Mouse (Mus musculus) adrenal gland, adult 8-10 months (tissue): ENCODE measurements around the gene Sgce. TPM values are rescaled to one million over a fixed set of nuclear protein-coding genes. Genes with fewer than 3 reads are reported as not detected.
A peak's percentile ranks its signal among the peaks of the same experiment; 100 is the strongest.
"Not testable (repeated sequence)": the region's sequence is repeated elsewhere in the genome, so short reads cannot be mapped to it uniquely, and the experiment has no call there.

Experiments used
- DNase-seq: peaks from one replicate; pipeline ENCODE4 v3.0.0; 2022
- total RNA-seq, 4 experiments: library from RNA; stranded (reverse); gene quantifications; 2 replicates each; pipeline ENCODE4 v1.2.4; 2022

The Sgce gene
- total RNA-seq, 4 experiments from 2014 or later: 67.4 to 94.6 (median 82.5) TPM

GRCm38 (mm10) chr6:4722739-4723138 lies 24.3 kb downstream of the Sgce start:
- DNase-seq: no peak

- no peak for DNase-seq
Observed at GRCm38 (mm10) chr6:4722142-4722541, 24.9 kb downstream of the Sgce start.

DNA sequence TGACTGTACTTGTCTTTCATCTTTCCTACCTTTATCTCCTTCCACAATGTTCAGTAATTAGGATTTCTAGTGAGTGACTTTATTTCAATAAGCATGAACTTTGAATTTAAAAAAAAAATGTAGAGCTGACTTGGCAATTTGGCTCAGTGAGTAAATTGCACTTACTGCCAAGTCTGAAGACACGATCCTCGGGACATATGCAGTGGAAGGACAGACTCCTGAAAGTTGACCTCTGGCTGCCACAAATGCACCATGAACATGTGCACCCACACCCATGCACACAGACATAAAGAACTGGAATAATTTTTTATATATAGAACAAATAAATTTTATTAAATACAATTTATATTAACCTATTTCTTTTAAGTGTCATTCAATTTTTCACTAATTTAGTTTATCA lies 29.7 kb downstream of the Sgce start:
- DNase-seq: no peak

DNA sequence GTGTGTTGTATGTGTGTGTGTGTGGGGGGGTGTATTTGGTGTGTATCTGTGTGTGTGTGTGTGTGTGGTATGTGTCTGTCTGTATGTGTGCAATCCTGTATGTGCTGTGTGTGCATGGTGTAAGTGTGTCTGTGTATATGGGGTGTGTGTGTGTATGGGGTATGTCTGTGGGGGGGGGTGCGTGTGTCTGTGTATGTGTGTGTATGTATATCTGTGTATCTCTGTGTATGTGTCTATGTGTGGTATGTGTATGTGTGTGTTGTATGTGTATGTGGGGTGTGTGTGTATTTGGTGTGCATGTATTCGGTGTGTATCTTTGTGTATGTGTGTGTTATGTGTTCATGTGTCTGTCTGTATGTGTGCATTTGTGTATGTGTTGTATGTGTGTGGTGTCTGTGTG lies 30.8 kb downstream of the Sgce start:
- DNase-seq: no peak

- DNase-seq: peak; percentile 66
Observed at GRCm38 (mm10) chr6:4708971-4709370, 38.0 kb downstream of the Sgce start.

DNA sequence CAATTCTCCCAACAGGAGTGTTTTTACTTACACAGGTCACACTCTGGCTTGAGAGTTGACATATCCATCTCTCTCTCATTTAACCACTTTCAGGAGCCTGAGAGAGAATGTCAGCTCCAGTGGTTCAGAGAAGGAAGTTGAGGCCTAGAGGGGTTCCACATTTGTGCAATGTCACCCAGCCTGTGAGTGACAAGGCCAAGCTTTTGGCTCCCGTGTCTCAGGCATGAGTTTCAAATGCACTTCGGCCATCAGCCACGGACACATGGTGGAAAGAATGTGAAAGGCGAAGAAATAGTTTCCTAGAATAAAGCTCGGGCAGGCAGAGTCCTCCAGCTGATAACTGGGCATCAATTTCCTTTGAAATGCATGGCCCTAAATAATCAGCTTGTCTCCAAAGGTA lies 40.6 kb downstream of the Sgce start:
- no peak for DNase-seq

DNA sequence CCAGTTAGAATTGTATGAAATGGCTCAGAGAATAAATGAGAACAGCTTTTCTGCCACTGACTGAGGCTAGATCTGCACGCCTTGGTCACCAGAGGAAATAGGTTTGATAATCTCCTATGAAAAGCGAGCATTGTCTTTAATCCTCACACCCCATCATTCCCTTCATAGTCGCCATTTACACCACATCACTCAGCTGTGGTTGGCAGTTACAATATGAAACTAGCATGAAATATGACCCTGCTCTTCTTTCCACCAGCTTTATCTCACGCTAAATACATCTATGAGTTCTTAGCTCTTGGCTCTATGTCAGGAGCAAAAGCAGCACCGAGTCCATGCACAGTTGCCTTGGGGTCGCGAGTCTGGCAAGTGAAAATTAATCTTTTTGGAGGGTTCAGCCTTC lies 43.1 kb downstream of the Sgce start:
- no peak for DNase-seq

- no peak for DNase-seq
Observed at GRCm38 (mm10) chr6:4701641-4702040, 45.4 kb downstream of the Sgce start.

GRCm38 (mm10) chr6:4695778-4696177 lies 51.2 kb downstream of the Sgce start:
- no peak for DNase-seq

DNA sequence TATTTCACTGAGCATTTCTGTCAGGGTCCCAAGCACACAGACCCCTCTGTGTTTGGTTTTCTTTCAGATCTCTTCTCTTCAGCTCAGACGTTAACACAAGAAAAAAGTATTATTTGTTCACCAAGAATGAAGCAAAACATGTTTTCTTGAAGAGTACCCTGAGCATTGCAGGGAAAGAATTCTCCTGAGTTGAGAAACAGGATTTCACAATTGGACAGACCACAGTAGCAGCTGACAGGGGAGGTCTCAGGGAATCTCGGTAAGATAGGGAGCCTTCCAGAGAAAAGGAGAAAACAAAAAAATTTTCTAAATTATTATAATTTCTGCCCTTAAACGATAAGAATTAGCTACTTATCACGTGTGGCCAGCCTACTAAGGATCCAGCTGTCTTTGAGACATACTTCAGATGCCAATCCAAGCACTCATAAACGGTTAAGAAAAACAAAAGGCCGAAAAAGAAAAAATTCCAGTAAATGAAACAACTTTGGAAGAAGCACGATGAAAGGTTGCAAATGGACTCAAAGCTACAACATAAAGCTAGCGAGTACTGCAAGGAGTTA lies 52.3 kb downstream of the Sgce start:
- DNase-seq: no peak

DNA sequence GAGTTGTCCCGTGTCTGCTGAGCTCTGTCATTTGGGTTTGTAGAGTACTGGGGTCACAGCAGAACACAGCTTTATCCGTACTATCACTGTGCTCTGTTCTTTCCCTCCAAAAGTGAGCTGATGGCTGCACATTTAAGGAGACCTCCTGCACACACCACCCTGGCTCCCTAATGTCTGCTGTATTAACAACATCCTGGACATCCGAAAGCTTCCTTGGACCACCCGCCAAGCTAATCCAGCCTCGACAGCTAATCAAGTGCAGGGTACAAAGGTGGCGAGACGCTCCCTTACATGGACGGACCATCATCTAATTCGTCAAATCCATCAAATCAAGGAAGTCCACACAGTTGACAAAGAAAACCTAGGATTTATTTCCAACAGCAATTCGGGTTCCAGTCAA lies 53.5 kb downstream of the Sgce start:
- no peak for DNase-seq

GRCm38 (mm10) chr6:4690438-4690837 lies 56.6 kb downstream of the Sgce start:
- DNase-seq: no peak

DNA sequence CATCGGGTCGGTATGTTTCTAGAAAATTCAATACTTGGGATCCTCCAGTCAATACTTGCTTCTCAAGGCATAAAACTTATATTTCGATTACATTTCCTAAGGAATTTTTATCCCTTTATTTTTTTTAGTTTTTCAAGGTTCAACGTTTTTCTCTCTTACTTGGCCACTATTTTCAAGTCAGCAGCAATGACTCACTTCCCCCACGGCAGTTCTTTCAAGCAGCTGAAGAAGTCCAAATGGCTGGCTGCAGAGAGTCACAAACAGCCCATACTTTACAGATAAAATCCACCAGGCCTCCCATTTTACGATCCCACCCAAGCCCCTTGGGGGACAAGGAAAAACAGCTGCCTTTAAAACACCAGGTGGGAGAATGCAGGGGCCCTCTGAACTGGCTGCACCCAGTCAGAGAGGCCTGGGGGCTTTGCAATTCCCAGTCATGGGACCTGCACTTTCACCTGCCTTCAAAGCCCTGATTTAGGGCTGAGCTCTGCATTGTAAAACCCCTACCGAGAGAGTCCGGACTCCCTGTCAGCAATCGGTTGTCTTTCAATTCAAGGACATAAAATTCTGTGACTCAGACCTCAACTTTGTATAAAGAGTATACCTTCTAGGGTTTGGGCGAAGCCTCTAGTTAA lies 62.2 kb downstream of the Sgce start:
- peak; percentile 25 for DNase-seq

DNA sequence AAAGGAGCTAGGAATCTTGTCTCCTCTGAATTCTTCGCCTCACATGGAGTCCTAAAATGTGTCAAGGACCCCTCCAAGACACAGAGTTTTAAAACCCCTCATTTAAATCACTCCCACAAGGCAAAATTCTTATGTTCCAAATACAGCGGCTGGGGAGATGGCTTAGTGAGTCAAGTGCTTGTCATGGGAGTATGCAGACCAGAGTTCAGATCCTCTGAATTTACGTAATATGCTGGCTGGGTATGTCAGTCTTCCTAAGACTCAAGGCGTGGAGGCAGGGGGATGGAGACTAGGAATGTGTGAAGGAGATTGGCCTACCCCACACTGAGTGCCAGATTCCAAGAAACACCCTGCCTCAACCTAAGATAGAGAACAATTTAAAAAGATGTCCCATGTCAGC lies 66.4 kb downstream of the Sgce start:
- DNase-seq: no peak

DNA sequence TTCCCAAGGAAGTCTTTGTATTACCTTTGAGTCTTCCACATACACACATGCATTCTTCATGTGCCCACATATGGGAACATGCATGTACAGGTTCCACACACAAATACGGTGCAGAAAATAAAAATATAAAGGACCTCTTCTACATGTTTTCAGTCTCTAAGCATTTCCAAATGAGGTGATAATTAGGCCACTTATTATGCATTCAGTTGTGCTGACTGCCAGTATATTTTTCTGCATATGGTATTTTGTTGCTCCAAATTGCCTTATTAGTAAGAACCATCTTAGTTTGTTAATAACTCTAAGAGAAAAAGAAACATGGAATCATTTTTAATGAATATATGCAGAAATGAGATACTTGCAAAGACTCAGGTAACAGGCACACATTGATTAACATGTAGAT lies 67.0 kb downstream of the Sgce start:
- DNase-seq: no peak

DNA sequence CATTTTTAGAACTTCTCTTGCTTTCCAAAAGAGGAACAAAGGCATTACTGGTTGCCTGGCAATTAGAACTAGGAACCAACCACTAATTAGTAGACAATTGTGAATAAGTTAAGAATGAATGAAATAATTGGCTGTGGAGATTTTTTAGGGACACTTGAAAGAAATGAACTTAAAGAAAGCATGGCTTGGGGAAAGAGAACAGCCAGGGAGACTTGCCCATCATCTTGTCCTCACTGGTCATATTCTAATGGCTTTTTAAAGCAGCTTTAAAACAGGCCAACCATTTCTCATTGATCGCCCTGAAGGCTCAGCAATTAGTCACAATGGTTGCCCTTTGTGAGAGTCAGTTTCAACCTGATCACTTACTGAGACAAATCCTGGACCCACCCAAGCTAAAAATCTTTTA lies 69.6 kb downstream of the Sgce start:
- DNase-seq: no peak

DNA sequence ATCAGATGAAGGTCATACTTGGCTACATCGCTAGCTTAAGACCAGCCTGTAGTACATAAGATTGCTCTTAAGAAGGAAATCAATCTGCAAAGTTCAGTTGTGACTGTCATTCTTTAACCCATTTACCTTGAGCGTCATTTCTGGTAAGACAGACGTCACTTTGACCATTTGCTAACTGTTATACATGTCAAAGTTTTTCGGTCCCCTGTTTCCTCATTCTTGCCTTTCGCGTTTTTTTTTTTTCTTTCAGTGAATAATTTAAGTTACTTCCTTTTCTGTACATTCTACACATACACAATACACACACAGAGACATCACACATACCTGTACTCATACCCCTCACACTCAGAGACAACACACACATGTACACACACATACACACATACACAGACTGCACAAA lies 81.9 kb downstream of the Sgce start:
- DNase-seq: no peak

DNA sequence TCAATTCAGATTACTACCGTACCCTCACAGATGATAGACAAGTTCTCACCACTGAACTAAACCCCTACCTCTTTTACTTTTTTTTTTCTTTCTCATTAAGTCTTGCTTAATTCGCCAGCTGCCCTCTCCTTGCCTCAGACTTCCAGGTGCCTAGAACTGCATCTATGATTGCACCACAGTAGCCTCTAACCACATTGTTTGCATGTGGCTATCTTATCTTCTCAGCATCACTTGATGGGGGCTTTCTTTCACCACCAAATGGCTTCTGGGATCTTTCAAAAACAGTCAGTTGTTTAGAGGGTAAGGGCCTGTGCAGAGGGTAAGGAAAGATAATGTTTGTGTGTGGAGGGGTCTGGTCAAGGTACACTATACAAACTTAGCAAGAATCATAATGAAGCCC lies 82.7 kb downstream of the Sgce start:
- no peak for DNase-seq

DNA sequence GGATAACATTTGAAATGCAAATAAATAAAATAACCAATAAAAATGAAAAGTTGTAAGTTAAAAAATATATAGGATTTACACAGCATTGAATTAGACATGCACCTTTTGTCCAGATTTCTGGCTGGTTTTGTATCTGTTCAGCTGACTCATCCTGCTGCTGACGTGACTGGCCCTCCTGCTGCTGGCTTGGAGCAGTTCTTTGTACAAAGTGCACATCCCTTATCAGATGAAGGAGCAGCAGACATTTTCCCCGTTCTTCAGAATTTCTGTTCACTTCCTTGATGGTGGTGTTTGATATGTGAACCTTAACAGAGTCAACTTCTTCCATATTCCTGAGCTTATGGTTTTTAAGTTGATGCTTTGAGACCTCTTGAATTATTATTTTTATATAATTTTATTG lies 83.5 kb downstream of the Sgce start:
- DNase-seq: no peak

GRCm38 (mm10) chr6:4658861-4659260 lies 88.1 kb downstream of the Sgce start:
- no peak for DNase-seq

- DNase-seq: no peak
Observed at GRCm38 (mm10) chr6:4655924-4656323, 91.1 kb downstream of the Sgce start.

GRCm38 (mm10) chr6:4655466-4655865 lies 91.5 kb downstream of the Sgce start:
- no peak for DNase-seq

DNA sequence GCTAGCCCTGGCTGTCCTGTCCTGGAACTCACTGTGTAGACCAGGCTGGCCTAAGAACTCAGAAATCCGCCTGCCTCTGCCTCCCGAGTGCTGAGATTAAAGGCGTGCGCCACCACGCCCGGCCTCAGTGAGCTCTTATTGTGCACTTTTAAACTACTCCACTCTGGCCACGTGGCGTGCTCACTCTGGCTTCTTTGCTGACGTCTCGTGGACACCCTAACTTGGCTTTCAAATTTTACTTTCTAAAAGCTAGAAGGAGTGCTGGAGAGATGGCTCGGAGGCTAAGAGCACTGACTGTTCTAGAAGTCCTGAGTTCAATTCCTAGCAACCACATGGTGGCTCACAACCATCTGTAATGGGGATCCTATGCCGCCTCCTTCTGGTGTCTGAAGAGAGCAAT lies 93.3 kb downstream of the Sgce start:
- not testable (repeated sequence) for DNase-seq

DNA sequence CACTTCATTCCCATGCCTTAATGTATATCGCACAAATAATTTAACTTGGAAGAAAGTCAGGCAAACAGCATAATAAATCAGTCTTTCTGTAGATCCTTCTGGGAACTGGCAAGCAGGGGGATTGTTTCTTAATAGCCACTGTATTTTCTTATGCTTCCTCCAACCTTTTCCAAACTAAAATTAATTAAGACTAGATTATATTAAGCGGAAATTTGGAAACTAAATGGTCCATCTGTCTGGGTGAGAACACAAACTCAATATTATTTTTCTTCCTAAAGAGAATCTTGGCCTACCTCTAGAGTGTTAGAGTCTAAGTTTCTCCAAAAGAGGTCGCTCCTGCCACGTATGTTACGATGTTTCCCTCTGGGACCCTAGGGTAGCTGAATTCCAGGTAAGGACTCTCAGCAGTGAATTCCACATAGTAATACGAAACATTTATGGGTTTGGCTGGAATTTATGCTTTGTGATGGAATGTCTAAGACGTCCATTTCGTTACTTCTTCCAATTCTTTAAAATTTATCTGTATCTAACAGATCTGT lies 94.3 kb downstream of the Sgce start:
- no peak for DNase-seq

GRCm38 (mm10) chr6:4647351-4647750 lies 99.7 kb downstream of the Sgce start:
- no peak for DNase-seq
